Mouse (Mus musculus) ES-E14 (cell line): ENCODE data around the gene Olfr95.

ENCODE experiments used
- CHD2 ChIP-seq: IDR thresholded peaks from 2 replicates; pipeline ENCODE4 v1.6.1; 2014; ENCODE audit warnings: mild to moderate bottlenecking, low read depth, low read length, inconsistent platforms
- MAFK ChIP-seq: IDR thresholded peaks from 2 replicates; pipeline ENCODE4 v1.6.1; 2014; ENCODE audit warnings: mild to moderate bottlenecking, low read depth, low read length, inconsistent platforms; ENCODE audit not compliant: insufficient read depth
- ZC3H11A ChIP-seq: IDR thresholded peaks from 2 replicates; pipeline ENCODE4 v1.6.1; 2012; ENCODE audit warnings: low read depth, mild to moderate bottlenecking, inconsistent platforms, low read length, borderline replicate concordance

DNA sequence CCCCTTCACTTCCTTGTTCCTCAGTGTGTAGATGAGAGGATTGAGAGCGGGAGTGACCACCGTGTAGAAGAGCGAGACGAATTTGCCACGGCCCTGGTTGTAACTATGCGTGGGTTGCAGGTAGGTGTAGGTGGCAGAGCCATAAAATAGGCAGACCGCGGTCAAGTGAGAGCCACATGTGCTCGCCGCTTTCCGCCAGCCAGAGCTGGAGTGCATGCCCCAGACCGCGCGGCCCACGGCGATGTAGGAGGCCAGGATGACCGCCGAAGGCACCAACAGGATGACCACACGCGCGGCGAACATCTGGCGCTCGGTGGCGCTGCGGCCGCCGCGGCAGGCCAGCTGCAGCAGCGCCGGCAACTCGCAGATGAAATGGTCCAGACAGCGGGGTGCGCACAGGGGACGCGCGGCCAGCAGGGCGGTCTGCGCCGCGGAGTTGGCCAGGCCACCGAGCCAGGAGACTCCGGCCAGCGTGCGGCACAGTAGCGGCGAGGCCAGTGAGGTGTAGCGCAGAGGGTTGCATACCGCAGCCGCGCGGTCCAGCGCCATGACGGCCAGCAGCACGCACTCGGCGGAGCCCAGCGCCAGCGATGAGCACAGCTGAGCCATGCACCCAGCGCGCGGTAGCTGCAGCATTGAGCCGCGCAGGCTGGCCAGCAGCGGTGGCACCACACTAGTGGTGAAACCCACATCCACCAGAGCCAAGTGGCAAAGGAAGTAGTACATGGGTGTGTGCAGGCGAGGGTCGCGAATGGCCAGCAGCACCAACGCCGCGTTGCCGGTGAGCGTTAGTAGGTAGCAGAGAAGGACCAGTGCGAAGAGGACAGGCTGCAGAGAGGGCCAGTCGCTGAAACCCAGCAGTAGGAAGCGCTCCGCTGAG is 15.8 kb downstream of the Olfr95 start:
- no peak for TF ChIP-seq ZC3H11A
- no peak for TF ChIP-seq CHD2
- TF ChIP-seq MAFK, result no peak
